12 mouse cellular contexts compared by ENCODE assay signal in genomic region chr4:101692892-101693291, GRCm38 (mm10). TPM values are rescaled to one million over a fixed set of nuclear protein-coding genes. Genes with fewer than 3 reads are reported as not detected.
DNase-seq lines count a peak whose midpoint lies in the region; ATAC-seq and TF ChIP-seq lines count a peak whose summit lies in the region.
"Had no signal": no experiment of that assay in that cellular context is flagged by ENCODE, and none has a peak within 500 bp of the region (broad histone marks: within the 10 kb centered on the region; RNA-seq: fewer than 3 reads in every experiment).

No protein-coding gene starts in this region.

- no peaks in the 10 kb centered on the region for H3K9me3 ChIP-seq in forebrain, postnatal 0 days (ENCODE audit: low read length)
- H3K9me3 ChIP-seq: embryonic facial prominence, embryonic 15.5 days; limb, embryonic 12.5 days had no signal

- intact Hi-C loops in gastrocnemius, adult 2 months (cut with DNase I), result no loop called here

- no peaks in the 10 kb centered on the region for H3K4me1 ChIP-seq in forebrain, postnatal 0 days (ENCODE audit: insufficient read depth)
- H3K4me1 ChIP-seq: embryonic facial prominence, embryonic 15.5 days; limb, embryonic 12.5 days had no signal

- peak; percentile 60 for DNase-seq in gastrocnemius, adult 2 months
- DNase-seq in gastrocnemius, adult 18-20 months (ENCODE audit: low spot score), result no peak
- DNase-seq in ovary, postnatal 14 days (ENCODE audit: low spot score), result peak; percentile 26
- DNase-seq in ovary, postnatal 10 days (ENCODE audit: low spot score), result no peak
- peak; percentile 57 to 58 for DNase-seq in lung, adult 18-20 months
- peak; percentile 44 for DNase-seq in telencephalon, adult 2 months (ENCODE audit: low read depth, low spot score)
- DNase-seq in forebrain, postnatal 0 days, result no peak
- no peak for DNase-seq in adrenal gland, postnatal 25 days
- DNase-seq: adrenal gland, adult 8-10 months; cerebellum, adult 18-20 months had no signal

- TF ChIP-seq CTCF in gastrocnemius, adult 2 months (IDR thresholded peaks at IDR 0.05), result no peak
- no peak for TF ChIP-seq CTCF in forebrain, postnatal 0 days (IDR thresholded peaks at IDR 0.05; ENCODE audit: low read depth)

- WGBS in forebrain, postnatal 0 days, result 75% methylated on average over 4 of the region's 4 CpGs

- ATAC-seq in forebrain, postnatal 0 days, result no peak

- H3K27me3 ChIP-seq in forebrain, postnatal 0 days (ENCODE audit: insufficient read depth, low read length), result no peaks in the 10 kb centered on the region
- H3K27me3 ChIP-seq: embryonic facial prominence, embryonic 15.5 days; limb, embryonic 12.5 days had no signal

- no peak overlapping the region for H3K4me3 ChIP-seq in gastrocnemius, adult 2 months
- no peak overlapping the region for H3K4me3 ChIP-seq in forebrain, postnatal 0 days (ENCODE audit: low read depth, low read length)
- H3K4me3 ChIP-seq: embryonic facial prominence, embryonic 15.5 days; limb, embryonic 12.5 days had no signal

- no peaks in the 10 kb centered on the region for H3K36me3 ChIP-seq in forebrain, postnatal 0 days (ENCODE audit: insufficient read depth)
- H3K36me3 ChIP-seq: embryonic facial prominence, embryonic 15.5 days; limb, embryonic 12.5 days had no signal

- no peak overlapping the region for H3K9ac ChIP-seq in forebrain, postnatal 0 days
- H3K9ac ChIP-seq: embryonic facial prominence, embryonic 15.5 days; limb, embryonic 12.5 days had no signal

- H3K4me2 ChIP-seq in forebrain, postnatal 0 days (ENCODE audit: low read depth), result no peak overlapping the region
- H3K4me2 ChIP-seq: embryonic facial prominence, embryonic 15.5 days; limb, embryonic 12.5 days had no signal

- H3K27ac ChIP-seq in gastrocnemius, adult 2 months, result peak overlapping the region; percentile 68
- H3K27ac ChIP-seq in forebrain, postnatal 0 days (ENCODE audit: low read depth, low read length), result no peak overlapping the region
- H3K27ac ChIP-seq: embryonic facial prominence, embryonic 15.5 days; limb, embryonic 12.5 days had no signal

RNA-seq across cellular contexts. Expression of gene Lepr, which starts 24.3 kb away (rescaled TPM):
- total RNA-seq in gastrocnemius, adult 2 months (2021), result 1 to 10 TPM; 1.0 to 2.9 TPM
- 1 to 10 TPM; 1.5 to 2.4 TPM for total RNA-seq in gastrocnemius, adult 18-20 months (2021)
- 5.2 and 6.9 TPM in 2 replicates for total RNA-seq in forebrain, postnatal 0 days (2014; rRNA removed)
- 2.8 and 3.8 TPM in 2 replicates for polyA plus RNA-seq in forebrain, postnatal 0 days (2015; fragmentation: Nextera tagmentation; extraction: Ambion mirVana)
- 11.8 and 14.5 TPM in 2 replicates for total RNA-seq in adrenal gland, postnatal 25 days (2021)

RNA-seq across cellular contexts. Expression of gene Leprot, which starts 45.4 kb away (rescaled TPM):
- total RNA-seq in gastrocnemius, adult 2 months (2021), result 10 to 100 TPM in 1 of 2 experiments, 1 to 10 TPM in 1; 7.4 to 12.0 TPM
- total RNA-seq in gastrocnemius, adult 18-20 months (2021), result 10 to 100 TPM in 1 of 2 experiments, 1 to 10 TPM in 1; 7.4 to 10.4 TPM
- 74.8 and 78.8 TPM in 2 replicates for total RNA-seq in forebrain, postnatal 0 days (2014; rRNA removed)
- 89.0 and 98.3 TPM in 2 replicates for polyA plus RNA-seq in forebrain, postnatal 0 days (2015; fragmentation: Nextera tagmentation; extraction: Ambion mirVana)
- 57.8 and 81.7 TPM in 2 replicates for total RNA-seq in adrenal gland, postnatal 25 days (2021)

Comparison
In these comparisons a context has a peak if more than half of its experiments do, and no peak if none do; other contexts are left out.
1. DNase-seq: peak in gastrocnemius, adult 2 months (single experiment), ovary, postnatal 14 days (single experiment), lung, adult 18-20 months (2 of 2) and telencephalon, adult 2 months (single experiment); none in gastrocnemius, adult 18-20 months (single experiment), ovary, postnatal 10 days (single experiment), forebrain, postnatal 0 days (single experiment) and adrenal gland, postnatal 25 days (single experiment).